Mouse (Mus musculus): ENCODE measurements around the gene Draxin. TPM values are rescaled to one million over a fixed set of nuclear protein-coding genes. Genes with fewer than 3 reads are reported as not detected.

Draxin gene
- total and polyA plus RNA-seq, 2 experiments from 2014 or later, result 5.0 to 29.5 TPM

DNA sequence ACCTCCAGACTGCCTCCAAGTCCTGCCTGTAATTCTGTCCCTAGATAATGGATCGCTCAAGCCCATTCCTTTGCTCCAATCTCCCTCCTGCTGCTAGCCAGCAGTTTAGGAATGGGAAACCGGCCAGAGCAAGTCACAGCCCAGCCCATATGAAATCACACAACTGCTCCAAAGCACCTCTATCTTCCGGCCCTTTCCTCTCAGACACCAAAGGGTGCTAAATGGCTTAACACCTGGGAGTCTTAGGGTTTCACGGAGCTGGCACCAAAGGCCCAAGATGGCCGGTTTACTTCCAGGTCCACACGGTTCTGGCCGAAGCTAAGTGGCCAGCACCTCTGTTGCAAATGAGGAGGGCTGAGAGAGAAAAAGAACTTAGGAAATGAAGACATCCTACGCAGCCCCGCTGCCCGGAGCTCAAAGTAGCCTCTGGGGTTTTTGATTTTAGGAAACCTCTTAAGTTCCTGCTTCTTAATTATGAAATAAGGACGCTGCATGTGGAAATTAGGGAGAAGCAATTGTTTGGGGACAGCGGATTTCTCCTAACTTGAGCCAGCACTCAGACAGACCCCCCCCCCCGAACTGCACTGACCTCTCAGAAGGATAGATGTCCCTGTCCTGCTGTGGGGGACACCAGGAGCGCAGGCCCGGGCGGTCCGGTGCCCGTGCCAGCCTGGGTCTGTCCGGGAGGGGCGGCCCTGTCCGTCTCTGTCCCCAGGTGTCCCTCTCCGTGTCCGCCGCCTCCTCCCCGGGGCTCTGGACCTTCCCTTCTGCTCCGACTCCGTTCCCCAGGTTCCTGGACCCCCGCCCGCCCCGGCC is 43.2 kb downstream of the Draxin start:
- Histone ChIP-seq H3K27ac (ENCODE audit: low read depth, low read length) (peak overlapping the region; percentile 19; the same call in 1 of the 2 replicates), H3K27me3 (ENCODE audit: insufficient read depth, low read length) (no peaks in the 10 kb centered on the region), H3K9ac (replicated peaks; ENCODE audit: low read length, poor library complexity, severe bottlenecking) (peak overlapping the region; percentile 62), H3K4me2 (ENCODE audit: low read depth, low read length, poor library complexity, severe bottlenecking) (peak overlapping the region; percentile 65), H3K4me3 (ENCODE audit: low read depth, low read length) (peak overlapping the region; percentile 44), H3K4me1 (ENCODE audit: insufficient read depth, low read length) (peaks cover 7% of the 10 kb centered on the region; the same call in 1 of the 2 replicates), H3K36me3 (ENCODE audit: insufficient read depth, low read length) (no peaks in the 10 kb centered on the region), H3K9me3 (ENCODE audit: low read length) (no peaks in the 10 kb centered on the region)
- no peak for TF ChIP-seq CTCF (IDR thresholded peaks at IDR 0.05)
- ATAC-seq (ENCODE audit: low FRiP score) (peak; percentile 45), DNase-seq (ENCODE audit: low spot score) (no peak)
- WGBS, result 6% methylated on average over 22 of the region's 30 CpGs

GRCm38 (mm10) chr4:148085907-148086305 is 44.6 kb downstream of the Draxin start:
- WGBS, result 65% methylated on average over 3 of the region's 3 CpGs
- H3K4me1 ChIP-seq (ENCODE audit: insufficient read depth, low read length), result peaks cover 7% of the 10 kb centered on the region; the same call in 1 of the 2 replicates
- no peak for DNase-seq (ENCODE audit: low spot score)
- no peak for TF ChIP-seq CTCF (IDR thresholded peaks at IDR 0.05)
- no peaks in the 10 kb centered on the region for H3K27me3 ChIP-seq (ENCODE audit: insufficient read depth, low read length)
- H3K9me3 ChIP-seq (ENCODE audit: low read length), result no peaks in the 10 kb centered on the region
- H3K4me3 ChIP-seq (ENCODE audit: low read depth, low read length), result no peak overlapping the region
- H3K36me3 ChIP-seq (ENCODE audit: insufficient read depth, low read length), result no peaks in the 10 kb centered on the region
- no peak overlapping the region for H3K27ac ChIP-seq (ENCODE audit: low read depth, low read length)
- H3K4me2 ChIP-seq (ENCODE audit: low read depth, low read length, poor library complexity, severe bottlenecking), result no peak overlapping the region
- H3K9ac ChIP-seq (replicated peaks; ENCODE audit: low read length, poor library complexity, severe bottlenecking), result no peak overlapping the region
- ATAC-seq (ENCODE audit: low FRiP score), result no peak

DNA sequence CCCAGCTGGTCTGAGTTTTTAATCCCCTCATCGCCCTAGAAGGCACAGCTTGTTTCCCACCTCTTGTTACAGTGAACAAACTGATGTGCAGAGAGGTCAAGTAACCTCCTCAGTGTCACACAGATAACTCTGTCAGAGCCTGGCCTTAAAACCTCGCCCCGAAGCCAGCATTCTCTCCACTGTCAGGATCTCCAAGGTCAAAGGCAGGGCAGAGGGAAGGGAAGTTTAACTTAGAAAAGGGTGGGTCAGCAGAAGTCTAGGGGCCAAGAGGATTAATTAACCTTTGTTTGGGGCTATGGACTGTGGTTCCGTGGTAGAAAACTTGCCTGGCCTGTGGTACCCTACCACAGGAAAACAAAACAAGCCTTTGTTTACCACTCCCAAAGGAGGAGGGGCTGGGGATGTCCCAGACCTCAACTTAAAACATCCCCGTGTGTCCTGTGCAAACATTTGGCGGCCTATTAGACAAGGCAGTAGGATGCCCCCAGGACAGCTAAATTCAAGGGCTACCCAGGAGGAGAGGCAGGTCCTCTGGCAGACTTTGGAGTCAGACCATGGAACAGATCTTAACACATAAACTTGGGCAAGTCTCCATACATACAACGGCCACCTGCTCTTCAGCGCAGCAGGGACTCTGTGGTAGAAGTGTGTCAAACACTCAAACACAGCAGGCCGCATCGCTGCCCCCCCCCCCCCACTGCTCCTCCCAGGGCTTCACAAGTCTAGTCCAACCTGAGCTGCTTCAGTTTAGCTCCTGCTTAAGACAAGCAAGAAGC is 45.2 kb downstream of the Draxin start:
- ATAC-seq (ENCODE audit: low FRiP score) (no peak), DNase-seq (ENCODE audit: low spot score) (no peak)
- Histone ChIP-seq H3K27ac (ENCODE audit: low read depth, low read length) (no peak overlapping the region), H3K9ac (replicated peaks; ENCODE audit: low read length, poor library complexity, severe bottlenecking) (no peak overlapping the region), H3K4me2 (ENCODE audit: low read depth, low read length, poor library complexity, severe bottlenecking) (no peak overlapping the region), H3K36me3 (ENCODE audit: insufficient read depth, low read length) (no peaks in the 10 kb centered on the region), H3K9me3 (ENCODE audit: low read length) (no peaks in the 10 kb centered on the region), H3K4me3 (ENCODE audit: low read depth, low read length) (no peak overlapping the region), H3K27me3 (ENCODE audit: insufficient read depth, low read length) (no peaks in the 10 kb centered on the region), H3K4me1 (ENCODE audit: insufficient read depth, low read length) (peaks cover 7% of the 10 kb centered on the region; the same call in 1 of the 2 replicates)
- WGBS, result 49% methylated on average over 10 of the region's 10 CpGs
- no peak for TF ChIP-seq CTCF (IDR thresholded peaks at IDR 0.05)

GRCm38 (mm10) chr4:148084261-148084714 is 46.2 kb downstream of the Draxin start:
- DNase-seq (ENCODE audit: low spot score), result no peak

GRCm38 (mm10) chr4:148083176-148083899 is 47.2 kb downstream of the Draxin start:
- H3K36me3 ChIP-seq (ENCODE audit: insufficient read depth, low read length), result no peaks in the 10 kb centered on the region
- TF ChIP-seq CTCF (IDR thresholded peaks at IDR 0.05), result no peak
- peaks cover 7% of the 10 kb centered on the region; the same call in 1 of the 2 replicates for H3K4me1 ChIP-seq (ENCODE audit: insufficient read depth, low read length)
- DNase-seq (ENCODE audit: low spot score) (no peak), ATAC-seq (ENCODE audit: low FRiP score) (no peak)
- H3K27ac ChIP-seq (ENCODE audit: low read depth, low read length), result no peak overlapping the region
- no peak overlapping the region for H3K9ac ChIP-seq (replicated peaks; ENCODE audit: low read length, poor library complexity, severe bottlenecking)
- no peaks in the 10 kb centered on the region for H3K9me3 ChIP-seq (ENCODE audit: low read length)
- H3K27me3 ChIP-seq (ENCODE audit: insufficient read depth, low read length), result no peaks in the 10 kb centered on the region
- no peak overlapping the region for H3K4me2 ChIP-seq (ENCODE audit: low read depth, low read length, poor library complexity, severe bottlenecking)
- 72% methylated on average over 21 of the region's 21 CpGs for WGBS
- H3K4me3 ChIP-seq (ENCODE audit: low read depth, low read length), result no peak overlapping the region

More at GRCm38 (mm10) chr4:148084261-148084714, 46.2 kb downstream of the Draxin start:
- no peak overlapping the region for H3K4me3 ChIP-seq (ENCODE audit: low read depth, low read length)
- H3K36me3 ChIP-seq (ENCODE audit: insufficient read depth, low read length), result no peaks in the 10 kb centered on the region
- TF ChIP-seq CTCF (IDR thresholded peaks at IDR 0.05), result no peak
- ATAC-seq (ENCODE audit: low FRiP score), result no peak
- no peak overlapping the region for H3K27ac ChIP-seq (ENCODE audit: low read depth, low read length)
- H3K9me3 ChIP-seq (ENCODE audit: low read length), result no peaks in the 10 kb centered on the region
- no peaks in the 10 kb centered on the region for H3K27me3 ChIP-seq (ENCODE audit: insufficient read depth, low read length)
- H3K9ac ChIP-seq (replicated peaks; ENCODE audit: low read length, poor library complexity, severe bottlenecking), result no peak overlapping the region
- H3K4me2 ChIP-seq (ENCODE audit: low read depth, low read length, poor library complexity, severe bottlenecking), result no peak overlapping the region
- WGBS, result 24% methylated on average over 8 of the region's 8 CpGs
- H3K4me1 ChIP-seq (ENCODE audit: insufficient read depth, low read length), result peaks cover 7% of the 10 kb centered on the region; the same call in 1 of the 2 replicates

All from midbrain, postnatal 0 days (tissue).